Mouse (Mus musculus) heart, postnatal 0 days (tissue): ENCODE measurements around the gene Cpeb4. TPM values are rescaled to one million over a fixed set of nuclear protein-coding genes. Genes with fewer than 3 reads are reported as not detected.

Experiments
- ATAC-seq: fragments of 200-750 bp; cut with Nextera tagmentation; 2 replicates; pipeline ENCODE4 v1.8.0; 2017; ENCODE audit warnings: low read depth, moderate number of reproducible peaks, moderate library complexity; ENCODE audit not compliant: insufficient read depth
- DNase-seq: peaks from one replicate; pipeline ENCODE4 v3.0.0-alpha.2; 2016; ENCODE audit warnings: low spot score
- H3K27ac ChIP-seq: fragments of 300-500 bp; sonication (generic); 2 replicates; pipeline ENCODE4 v1.5.1; 2014; ENCODE audit warnings: low read depth, mild to moderate bottlenecking
- H3K27me3 ChIP-seq: fragments of 300-500 bp; sonication (generic); 2 replicates; pipeline ENCODE4 v1.6.1; 2014; ENCODE audit warnings: low read length, mixed read lengths; ENCODE audit not compliant: control insufficient read depth, insufficient read depth
- H3K36me3 ChIP-seq: fragments of 300-500 bp; sonication (generic); replicated peaks from 2 replicates; pipeline ENCODE4 v1.6.1; 2014; ENCODE audit warnings: low read length, mixed read lengths; ENCODE audit not compliant: control insufficient read depth, insufficient read depth
- H3K4me1 ChIP-seq: fragments of 300-500 bp; sonication (generic); 2 replicates; pipeline ENCODE4 v1.6.1; 2014; ENCODE audit warnings: antibody characterized with exemption; ENCODE audit not compliant: control insufficient read depth, insufficient read depth
- H3K4me2 ChIP-seq: fragments of 300-500 bp; sonication (generic); 2 replicates; pipeline ENCODE4 v1.6.1; 2014; ENCODE audit warnings: low read depth, mild to moderate bottlenecking, low read length, moderate library complexity
- H3K4me3 ChIP-seq: fragments of 300-500 bp; sonication (generic); 2 replicates; pipeline ENCODE4 v1.5.1; 2014; ENCODE audit warnings: low read depth, low read length
- H3K9ac ChIP-seq: fragments of 300-500 bp; sonication (generic); replicated peaks from 2 replicates; pipeline ENCODE4 v1.6.1; 2014; ENCODE audit warnings: low read depth, low read length, mixed read lengths
- H3K9me3 ChIP-seq: fragments of 300-500 bp; sonication (generic); replicated peaks from 2 replicates; pipeline ENCODE4 v1.6.1; 2016; ENCODE audit warnings: low read length; ENCODE audit not compliant: control insufficient read depth
- CTCF ChIP-seq: IDR thresholded peaks from 2 replicates; pipeline ENCODE4 v1.5.1; 2016; ENCODE audit warnings: antibody characterized with exemption, control low read depth, low read depth
- EP300 ChIP-seq: IDR thresholded peaks from 2 replicates; pipeline ENCODE4 v1.6.1; 2016; ENCODE audit warnings: antibody characterized with exemption, low read depth
- WGBS: fragments of 180-500 bp; shearing (Covaris S2); extraction: QIAGEN DNeasy Blood & Tissue Kit; methylation state at CpG from one replicate; pipeline ENCODE4 v1.1.7; 2014; 5-methylcytosine and 5-hydroxymethylcytosine counted together
- polyA plus RNA-seq: library from polyadenylated mRNA; unstranded; fragments of >200 nt; fragmentation: Nextera tagmentation; extraction: Ambion mirVana; gene quantifications from 2 replicates; pipeline ENCODE4 v1.2.1, GENCODE M21; 2015
- total RNA-seq: library from RNA; depleted of rRNA; stranded (reverse); fragments of >200 nt; gene quantifications from 2 replicates; pipeline ENCODE4 v1.2.3, GENCODE M21; 2014; ENCODE audit warnings: low replicate concordance

Gene Cpeb4
- total and polyA plus RNA-seq, 2 experiments from 2014 or later: 7.2 to 30.2 TPM

DNA sequence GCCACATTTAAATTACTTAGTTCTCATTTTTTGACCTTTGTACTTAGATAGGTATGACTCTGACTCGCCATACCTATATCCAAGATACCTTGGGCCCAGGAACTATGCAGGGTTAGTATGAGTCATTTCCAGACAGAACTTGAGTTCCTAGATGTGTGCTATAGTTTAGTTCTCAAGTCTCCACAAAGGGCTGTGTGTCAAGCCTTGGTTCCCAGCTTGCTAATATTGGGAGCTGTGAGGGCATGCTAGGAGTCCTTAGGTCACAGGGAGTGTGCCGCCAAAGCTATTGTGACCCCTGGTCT is 43.3 kb upstream of the Cpeb4 start:
- H3K9me3 ChIP-seq: no peaks in the 10 kb centered on the region
- WGBS: 77% methylated on average over 2 of the region's 2 CpGs
- DNase-seq (no peak), ATAC-seq (no peak)
- no peak overlapping the region for H3K9ac ChIP-seq
- H3K4me2 ChIP-seq: no peak overlapping the region
- H3K27ac ChIP-seq: no peak overlapping the region
- no peaks in the 10 kb centered on the region for H3K27me3 ChIP-seq
- no peak overlapping the region for H3K4me3 ChIP-seq
- peaks cover 22% of the 10 kb centered on the region for H3K4me1 ChIP-seq
- TF ChIP-seq EP300 (no peak), CTCF (no peak)
- no peaks in the 10 kb centered on the region for H3K36me3 ChIP-seq

DNA sequence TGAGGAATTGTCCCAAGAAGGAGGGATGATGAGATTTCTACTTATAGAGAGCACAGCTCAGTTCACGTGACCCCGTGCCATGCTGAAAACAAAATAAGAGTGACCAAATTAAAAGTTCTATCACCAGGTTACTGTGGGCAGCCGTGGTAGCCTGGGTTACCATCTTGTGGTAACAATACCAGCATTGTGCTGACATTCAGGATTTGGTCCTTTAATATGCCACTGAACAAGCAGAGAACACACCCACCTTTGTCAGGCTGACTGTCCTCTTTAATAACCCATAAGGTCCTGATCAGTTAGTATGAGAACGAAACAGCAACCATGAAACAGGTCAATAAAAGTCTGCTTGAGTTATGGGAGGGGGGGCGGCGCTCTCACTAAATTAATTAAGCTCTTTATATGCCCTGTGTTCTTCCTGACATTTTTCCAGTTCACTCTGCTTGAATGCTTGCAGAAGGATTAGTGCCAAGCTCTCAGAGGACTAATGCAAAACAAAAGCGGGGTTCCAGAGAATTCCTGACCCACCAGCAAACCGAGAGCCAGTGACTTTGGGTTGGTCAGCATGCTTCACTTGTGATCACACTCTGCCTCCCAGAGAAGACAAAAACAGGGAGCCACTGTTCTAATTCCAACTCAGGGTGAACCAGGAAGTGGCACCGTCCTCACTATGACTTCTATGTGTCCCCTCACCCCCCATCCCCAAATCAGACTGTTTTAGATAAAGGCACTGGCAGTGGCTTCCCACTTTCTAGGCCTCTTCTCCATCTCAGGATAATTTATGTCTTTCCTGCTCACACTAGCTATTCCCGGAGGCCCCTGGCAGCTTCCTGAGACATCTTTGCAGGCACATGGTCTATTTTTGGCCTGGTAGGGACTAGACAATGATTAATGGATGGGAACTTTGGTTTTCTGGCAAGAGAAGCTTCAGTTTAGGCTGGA is 41.5 kb upstream of the Cpeb4 start:
- peaks cover 12% of the 10 kb centered on the region for H3K4me1 ChIP-seq
- peak overlapping the region; percentile 44 for H3K27ac ChIP-seq
- H3K36me3 ChIP-seq: no peaks in the 10 kb centered on the region
- H3K9ac ChIP-seq: no peak overlapping the region
- no peaks in the 10 kb centered on the region for H3K27me3 ChIP-seq
- TF ChIP-seq CTCF (no peak), EP300 (no peak)
- DNase-seq (no peak), ATAC-seq (no peak)
- H3K9me3 ChIP-seq: no peaks in the 10 kb centered on the region
- no peak overlapping the region for H3K4me3 ChIP-seq
- no peak overlapping the region for H3K4me2 ChIP-seq
- WGBS: 67% methylated on average over 10 of the region's 10 CpGs

DNA sequence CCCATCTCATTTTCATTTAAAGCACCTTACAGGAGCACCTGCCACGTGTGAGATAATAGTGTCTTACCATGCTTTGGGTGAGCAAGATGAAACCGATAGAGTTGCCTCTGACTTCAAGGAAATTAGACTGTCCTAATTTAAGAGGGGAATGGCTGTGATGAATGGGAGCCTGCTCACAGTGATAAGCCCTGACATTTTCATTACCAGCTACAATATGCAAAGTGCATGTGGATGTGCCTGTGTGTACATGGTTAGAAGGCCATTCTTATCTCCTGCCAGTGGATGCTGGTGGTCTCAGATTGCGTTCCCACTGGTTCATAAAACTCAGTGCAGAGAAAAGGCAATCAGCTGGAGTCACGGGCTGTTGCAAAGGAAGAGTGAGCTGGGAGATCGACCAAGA is 40.6 kb upstream of the Cpeb4 start:
- Histone ChIP-seq H3K4me3 (no peak overlapping the region), H3K4me1 (peaks cover 12% of the 10 kb centered on the region), H3K4me2 (no peak overlapping the region), H3K9ac (no peak overlapping the region), H3K9me3 (no peaks in the 10 kb centered on the region), H3K27ac (no peak overlapping the region; the same call in 1 of the 2 replicates), H3K27me3 (no peaks in the 10 kb centered on the region), H3K36me3 (no peaks in the 10 kb centered on the region)
- ATAC-seq (no peak), DNase-seq (no peak)
- TF ChIP-seq EP300: no peak
- 66% methylated on average over 5 of the region's 5 CpGs for WGBS

DNA sequence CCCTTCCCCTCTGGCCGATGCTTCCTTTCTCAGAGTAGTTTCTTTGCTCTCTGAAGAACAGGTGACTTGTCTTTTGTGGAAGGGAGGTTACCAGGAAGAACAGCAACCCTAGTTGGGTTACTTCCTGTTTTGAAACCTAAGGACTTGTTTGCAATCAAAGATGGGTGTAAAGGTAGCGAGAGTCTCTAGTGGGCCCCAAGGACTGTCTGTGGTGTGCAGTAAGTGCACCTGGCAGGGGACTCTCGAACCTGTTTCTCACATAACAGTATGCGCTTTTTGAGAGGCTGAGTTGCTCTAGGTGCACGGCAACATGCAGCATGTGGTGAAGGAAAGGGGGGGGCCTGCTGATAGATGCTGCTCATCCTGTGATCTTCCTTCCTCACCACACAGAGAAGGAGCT is 40.0 kb upstream of the Cpeb4 start:
- no peak overlapping the region for H3K4me2 ChIP-seq
- H3K4me1 ChIP-seq: peaks cover 12% of the 10 kb centered on the region
- no peak overlapping the region for H3K9ac ChIP-seq
- DNase-seq (no peak), ATAC-seq (no peak)
- H3K27me3 ChIP-seq: no peaks in the 10 kb centered on the region
- 86% methylated on average over 5 of the region's 5 CpGs for WGBS
- H3K36me3 ChIP-seq: no peaks in the 10 kb centered on the region
- no peak for TF ChIP-seq EP300
- no peak for TF ChIP-seq CTCF
- no peak overlapping the region for H3K4me3 ChIP-seq
- no peaks in the 10 kb centered on the region for H3K9me3 ChIP-seq
- no peak overlapping the region; the same call in 1 of the 2 replicates for H3K27ac ChIP-seq

DNA sequence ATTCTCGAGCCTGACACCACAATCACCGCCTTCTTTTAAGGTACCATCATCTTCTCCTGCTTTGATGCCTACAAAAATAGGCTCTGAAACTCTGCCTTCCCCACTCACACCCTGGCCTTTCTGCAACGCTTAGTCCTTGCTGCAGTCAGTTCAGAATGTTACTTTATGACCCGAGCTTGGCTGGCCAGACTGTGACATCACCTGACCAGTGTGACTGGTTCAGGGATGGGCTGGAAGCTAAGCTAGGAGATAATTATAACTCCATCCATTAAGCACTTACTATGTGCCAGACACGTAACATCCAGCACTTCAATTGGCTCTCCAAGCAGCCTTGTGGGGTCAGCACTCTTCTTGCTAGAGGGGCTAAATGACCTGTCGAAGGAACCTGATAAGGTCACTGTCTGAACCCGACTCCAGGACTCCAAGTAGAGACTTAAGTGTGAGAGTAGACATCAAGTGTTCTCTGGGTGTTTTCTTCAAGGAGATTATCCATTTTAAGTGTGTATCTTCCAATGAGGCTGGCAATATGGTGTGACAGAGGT is 39.5 kb upstream of the Cpeb4 start:
- H3K36me3 ChIP-seq: no peaks in the 10 kb centered on the region
- ATAC-seq (no peak), DNase-seq (no peak)
- H3K27ac ChIP-seq: no peak overlapping the region; the same call in 1 of the 2 replicates
- H3K9ac ChIP-seq: no peak overlapping the region
- WGBS: 62% methylated on average over 7 of the region's 7 CpGs
- no peak for TF ChIP-seq EP300
- no peak for TF ChIP-seq CTCF
- H3K4me3 ChIP-seq: no peak overlapping the region
- no peaks in the 10 kb centered on the region for H3K27me3 ChIP-seq
- no peak overlapping the region for H3K4me2 ChIP-seq
- H3K4me1 ChIP-seq: peaks cover 12% of the 10 kb centered on the region
- H3K9me3 ChIP-seq: no peaks in the 10 kb centered on the region

DNA sequence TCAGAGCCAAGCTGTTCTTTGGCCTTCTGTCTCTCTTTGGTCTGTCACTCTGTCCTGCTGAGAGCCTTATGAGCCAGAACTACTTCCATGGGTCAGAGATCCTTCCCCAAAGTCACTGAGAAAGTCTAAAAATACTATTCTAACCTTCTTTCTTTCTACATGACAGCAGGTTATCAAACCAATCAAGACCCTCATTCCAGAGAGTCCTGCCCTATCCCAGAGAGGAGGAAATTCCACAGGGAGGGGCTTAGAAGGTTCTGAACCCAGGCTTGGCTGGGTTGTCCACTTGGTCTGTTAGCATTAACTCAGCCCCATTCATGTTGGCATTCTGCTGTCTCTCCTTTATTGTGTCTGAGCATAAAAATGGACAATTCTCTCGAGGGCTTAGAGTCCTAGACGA is 38.5 kb upstream of the Cpeb4 start:
- TF ChIP-seq CTCF: no peak
- TF ChIP-seq EP300: no peak
- H3K27ac ChIP-seq: no peak overlapping the region
- 44% methylated on average over 2 of the region's 2 CpGs for WGBS

More for the DNA sequence above, 38.5 kb upstream of the Cpeb4 start:
- Histone ChIP-seq H3K4me3 (no peak overlapping the region), H3K27me3 (no peaks in the 10 kb centered on the region), H3K9ac (no peak overlapping the region), H3K9me3 (no peaks in the 10 kb centered on the region), H3K36me3 (no peaks in the 10 kb centered on the region), H3K4me2 (no peak overlapping the region), H3K4me1 (peaks cover 11% of the 10 kb centered on the region)
- no peak for ATAC-seq
- DNase-seq: no peak
